Mouse (Mus musculus): ENCODE data around the gene Cilp2. TPM values are rescaled to one million over a fixed set of nuclear protein-coding genes. Genes with fewer than 3 reads are reported as not detected.

Gene Cilp2
- polyA plus RNA-seq (2012; rRNA removed), result 7.6 and 7.8 TPM in 2 replicates

GRCm38 (mm10) chr8:69887289-69888243 is at the start of gene Cilp2:
Cilp2 (minus strand) TSS chr8:69887687.

GRCm38 (mm10) chr8:69902163-69903062 is 14.9 kb upstream of the Cilp2 start, which contains the start of the genes Tssk6, Ndufa13 and Yjefn3:
Tssk6 (plus strand) TSS chr8:69902184.
Ndufa13 (minus strand) TSS chr8:69902558.
Yjefn3 (minus strand) TSS chr8:69902712.

GRCm38 (mm10) chr8:69832298-69832853 is 55.1 kb downstream of the Cilp2 start, which contains the start of gene Pbx4:
Pbx4 (plus strand) TSS chr8:69832491.

Other genes starting within 250 kb of the Cilp2 start
- 2.4 and 2.8 TPM in 2 replicates for gene Zfp964, start 233.2 kb downstream of the Cilp2 start, polyA plus RNA-seq (2012; rRNA removed)
- gene Zfp869, start 177.0 kb downstream of the Cilp2 start, polyA plus RNA-seq (2012; rRNA removed), result 16.3 and 17.7 TPM in 2 replicates
- gene Zfp963, start 137.7 kb downstream of the Cilp2 start, polyA plus RNA-seq (2012; rRNA removed), result 7.2 and 8.6 TPM in 2 replicates
- 0.95 and 1.2 TPM in 2 replicates for gene Gm20422, start 112.8 kb downstream of the Cilp2 start, polyA plus RNA-seq (2012; rRNA removed)
- 75.2 and 80.1 TPM in 2 replicates for gene Atp13a1, start 96.5 kb downstream of the Cilp2 start, polyA plus RNA-seq (2012; rRNA removed)
- 32.2 and 32.9 TPM in 2 replicates for gene Zfp866, start 96.5 kb downstream of the Cilp2 start, polyA plus RNA-seq (2012; rRNA removed)
- gene Gmip, start 79.0 kb downstream of the Cilp2 start, polyA plus RNA-seq (2012; rRNA removed), result 85.4 and 95.9 TPM in 2 replicates
- gene Lpar2, start 65.3 kb downstream of the Cilp2 start, polyA plus RNA-seq (2012; rRNA removed), result 5.8 and 6.4 TPM in 2 replicates
- gene Pbx4, start 55.2 kb downstream of the Cilp2 start, polyA plus RNA-seq (2012; rRNA removed), result 29.2 and 35.4 TPM in 2 replicates
- 0.47 and 0.51 TPM in 2 replicates for gene Tssk6, start 14.5 kb upstream of the Cilp2 start, polyA plus RNA-seq (2012; rRNA removed)
- 120 and 129 TPM in 2 replicates for gene Ndufa13, start 14.9 kb upstream of the Cilp2 start, polyA plus RNA-seq (2012; rRNA removed)
- gene Yjefn3, start 15.0 kb upstream of the Cilp2 start, polyA plus RNA-seq (2012; rRNA removed), result 10.8 and 11.7 TPM in 2 replicates
- 20.8 and 21.0 TPM in 2 replicates for gene Gatad2a, start 108.7 kb upstream of the Cilp2 start, polyA plus RNA-seq (2012; rRNA removed)
- gene Mau2, start 155.0 kb upstream of the Cilp2 start, polyA plus RNA-seq (2012; rRNA removed), result 115 and 119 TPM in 2 replicates
- gene Sugp1, start 155.1 kb upstream of the Cilp2 start, polyA plus RNA-seq (2012; rRNA removed), result 26.0 and 28.5 TPM in 2 replicates
- gene Tm6sf2, start 185.2 kb upstream of the Cilp2 start, polyA plus RNA-seq (2012; rRNA removed), result 5.8 and 6.4 TPM in 2 replicates
- 0.53 and 0.70 TPM in 2 replicates for gene Hapln4, start 195.8 kb upstream of the Cilp2 start, polyA plus RNA-seq (2012; rRNA removed)
- 80.6 and 97.8 TPM in 2 replicates for gene Ncan, start 233.2 kb upstream of the Cilp2 start, polyA plus RNA-seq (2012; rRNA removed)
- 28.4 and 28.9 TPM in 2 replicates for gene Nr2c2ap, start 243.6 kb upstream of the Cilp2 start, polyA plus RNA-seq (2012; rRNA removed)